Mouse (Mus musculus) forebrain, embryonic 12.5 days (tissue): ENCODE measurements around the gene Tor3a. TPM values are rescaled to one million over a fixed set of nuclear protein-coding genes. Genes with fewer than 3 reads are reported as not detected.
A peak's percentile ranks its signal among the peaks of the same experiment; 100 is the strongest.

Source experiments
- ATAC-seq: fragments of 200-750 bp; cut with Nextera tagmentation; 2 replicates; pipeline ENCODE4 v1.8.0; 2017; ENCODE audit warnings: moderate TSS enrichment; ENCODE audit not compliant: low FRiP score
- H3K27ac ChIP-seq: fragments of 300-500 bp; sonication (generic); 2 replicates; pipeline ENCODE4 v1.5.1; 2016; ENCODE audit warnings: mild to moderate bottlenecking
- H3K27me3 ChIP-seq: fragments of 300-500 bp; sonication (generic); 2 replicates; pipeline ENCODE4 v1.6.1; 2016; ENCODE audit warnings: mild to moderate bottlenecking
- H3K36me3 ChIP-seq: fragments of 300-500 bp; sonication (generic); replicated peaks from 2 replicates; pipeline ENCODE4 v1.6.1; 2016; ENCODE audit warnings: mild to moderate bottlenecking
- H3K4me1 ChIP-seq: fragments of 300-500 bp; sonication (generic); 2 replicates; pipeline ENCODE4 v1.6.1; 2016
- H3K4me2 ChIP-seq: fragments of 300-500 bp; sonication (generic); 2 replicates; pipeline ENCODE4 v1.6.1; 2016; ENCODE audit warnings: mild to moderate bottlenecking, moderate library complexity
- H3K4me3 ChIP-seq: fragments of 300-500 bp; sonication (generic); replicated peaks from 2 replicates; pipeline ENCODE4 v1.5.1; 2016; ENCODE audit warnings: mild to moderate bottlenecking
- H3K9ac ChIP-seq: fragments of 300-500 bp; sonication (generic); 2 replicates; pipeline ENCODE4 v1.6.1; 2016; ENCODE audit warnings: mild to moderate bottlenecking
- H3K9me3 ChIP-seq: fragments of 300-500 bp; sonication (generic); 2 replicates; pipeline ENCODE4 v1.6.1; 2016
- WGBS: fragments of 180-500 bp; shearing (Covaris S2); methylation state at CpG from one replicate; pipeline ENCODE4 v1.1.7; 2016; 5-methylcytosine and 5-hydroxymethylcytosine counted together
- polyA plus RNA-seq: library from polyadenylated mRNA; unstranded; fragments of >200 nt; fragmentation: Nextera tagmentation; extraction: Ambion mirVana; gene quantifications from 2 replicates; pipeline ENCODE4 v1.2.1, GENCODE M21; 2016

Gene Tor3a
- polyA plus RNA-seq, 1 experiment from 2014 or later = 4.1 TPM

- H3K4me1 ChIP-seq = peaks cover 18% of the 10 kb centered on the region
- no peaks in the 10 kb centered on the region for H3K9me3 ChIP-seq
- WGBS = 73% methylated on average over 13 of the region's 13 CpGs
- H3K4me3 ChIP-seq = no peak overlapping the region
- no peak overlapping the region for H3K9ac ChIP-seq
- no peak for ATAC-seq
- no peak overlapping the region for H3K4me2 ChIP-seq
- H3K36me3 ChIP-seq = peaks cover 34% of the 10 kb centered on the region
- H3K27me3 ChIP-seq = no peaks in the 10 kb centered on the region
- H3K27ac ChIP-seq = no peak overlapping the region
These were observed 29.2 kb downstream of the Tor3a start for GRCm38 (mm10) chr1:156644780-156645523.

- no peak overlapping the region for H3K27ac ChIP-seq
- no peak overlapping the region for H3K9ac ChIP-seq
- no peak overlapping the region for H3K4me2 ChIP-seq
- no peaks in the 10 kb centered on the region for H3K27me3 ChIP-seq
- WGBS = 39% methylated on average over 10 of the region's 10 CpGs
- peaks cover 18% of the 10 kb centered on the region for H3K4me1 ChIP-seq
- no peak for ATAC-seq
- H3K4me3 ChIP-seq = no peak overlapping the region
- H3K36me3 ChIP-seq = peaks cover 40% of the 10 kb centered on the region
- no peaks in the 10 kb centered on the region for H3K9me3 ChIP-seq
These were observed 30.1 kb downstream of the Tor3a start for GRCm38 (mm10) chr1:156644061-156644460.

GRCm38 (mm10) chr1:156642813-156643212, 31.3 kb downstream of the Tor3a start:
- no peaks in the 10 kb centered on the region for H3K9me3 ChIP-seq
- no peak overlapping the region for H3K27ac ChIP-seq
- 63% methylated on average over 12 of the region's 12 CpGs for WGBS
- H3K4me2 ChIP-seq = no peak overlapping the region
- ATAC-seq = no peak
- H3K36me3 ChIP-seq = peaks cover 40% of the 10 kb centered on the region
- H3K4me1 ChIP-seq = peaks cover 18% of the 10 kb centered on the region
- no peak overlapping the region for H3K9ac ChIP-seq
- no peak overlapping the region for H3K4me3 ChIP-seq
- H3K27me3 ChIP-seq = no peaks in the 10 kb centered on the region

GRCm38 (mm10) chr1:156641808-156642207, 32.3 kb downstream of the Tor3a start:
- Histone ChIP-seq H3K4me3 (no peak overlapping the region), H3K27me3 (no peaks in the 10 kb centered on the region), H3K36me3 (peaks cover 43% of the 10 kb centered on the region), H3K27ac (no peak overlapping the region), H3K9me3 (no peaks in the 10 kb centered on the region), H3K4me2 (no peak overlapping the region), H3K9ac (no peak overlapping the region), H3K4me1 (peaks cover 18% of the 10 kb centered on the region)
- WGBS = 94% methylated on average over 10 of the region's 10 CpGs
- no peak for ATAC-seq

GRCm38 (mm10) chr1:156640577-156640976, 33.6 kb downstream of the Tor3a start:
- ATAC-seq = no peak
- Histone ChIP-seq H3K9me3 (no peaks in the 10 kb centered on the region), H3K4me3 (no peak overlapping the region), H3K9ac (no peak overlapping the region), H3K27me3 (no peaks in the 10 kb centered on the region), H3K36me3 (peaks cover 52% of the 10 kb centered on the region), H3K27ac (no peak overlapping the region), H3K4me1 (peaks cover 18% of the 10 kb centered on the region), H3K4me2 (no peak overlapping the region)
- WGBS = 80% methylated on average over 4 of the region's 4 CpGs

- H3K4me3 ChIP-seq = no peak overlapping the region
- H3K36me3 ChIP-seq = peaks cover 60% of the 10 kb centered on the region
- no peaks in the 10 kb centered on the region for H3K9me3 ChIP-seq
- no peak overlapping the region for H3K9ac ChIP-seq
- H3K4me2 ChIP-seq = no peak overlapping the region
- WGBS = 88% methylated on average over 5 of the region's 5 CpGs
- H3K4me1 ChIP-seq = peaks cover 13% of the 10 kb centered on the region
- no peak for ATAC-seq
- no peak overlapping the region for H3K27ac ChIP-seq
- no peaks in the 10 kb centered on the region for H3K27me3 ChIP-seq
These were observed 34.7 kb downstream of the Tor3a start for GRCm38 (mm10) chr1:156639455-156639854.

- no peak overlapping the region for H3K27ac ChIP-seq
- H3K9ac ChIP-seq = no peak overlapping the region
- no peaks in the 10 kb centered on the region for H3K27me3 ChIP-seq
- no peak overlapping the region for H3K4me2 ChIP-seq
- H3K36me3 ChIP-seq = peaks cover 61% of the 10 kb centered on the region
- no peaks in the 10 kb centered on the region for H3K9me3 ChIP-seq
- no peak for ATAC-seq
- WGBS = 86% methylated on average over 2 of the region's 2 CpGs
- no peak overlapping the region for H3K4me3 ChIP-seq
- H3K4me1 ChIP-seq = no peaks in the 10 kb centered on the region
These were observed 39.0 kb downstream of the Tor3a start for GRCm38 (mm10) chr1:156635148-156635547.

GRCm38 (mm10) chr1:156633095-156633494, 41.1 kb downstream of the Tor3a start:
- Histone ChIP-seq H3K27ac (no peak overlapping the region), H3K9me3 (no peaks in the 10 kb centered on the region), H3K4me2 (no peak overlapping the region), H3K9ac (no peak overlapping the region), H3K27me3 (no peaks in the 10 kb centered on the region), H3K4me3 (no peak overlapping the region), H3K36me3 (peaks cover 58% of the 10 kb centered on the region), H3K4me1 (no peaks in the 10 kb centered on the region)
- ATAC-seq = 0 out of 2 replicates have a peak, but pooled peaks have one; percentile 44
- 79% methylated on average over 10 of the region's 10 CpGs for WGBS

- Histone ChIP-seq H3K4me1 (no peaks in the 10 kb centered on the region), H3K27me3 (no peaks in the 10 kb centered on the region), H3K4me3 (no peak overlapping the region), H3K36me3 (peaks cover 50% of the 10 kb centered on the region), H3K4me2 (no peak overlapping the region), H3K9ac (no peak overlapping the region), H3K27ac (no peak overlapping the region), H3K9me3 (no peaks in the 10 kb centered on the region)
- no peak for ATAC-seq
These were observed 43.2 kb downstream of the Tor3a start for GRCm38 (mm10) chr1:156630965-156631364.

- ATAC-seq = no peak
- no peaks in the 10 kb centered on the region for H3K4me1 ChIP-seq
- H3K9ac ChIP-seq = no peak overlapping the region
- WGBS = 96% methylated on average over 8 of the region's 8 CpGs
- H3K27me3 ChIP-seq = no peaks in the 10 kb centered on the region
- H3K9me3 ChIP-seq = no peaks in the 10 kb centered on the region
- no peak overlapping the region for H3K4me2 ChIP-seq
- H3K27ac ChIP-seq = no peak overlapping the region
- H3K4me3 ChIP-seq = no peak overlapping the region
- peaks cover 51% of the 10 kb centered on the region for H3K36me3 ChIP-seq
These were observed 44.2 kb downstream of the Tor3a start for GRCm38 (mm10) chr1:156629984-156630383.

GRCm38 (mm10) chr1:156626729-156627128, 47.4 kb downstream of the Tor3a start:
- 79% methylated on average over 4 of the region's 4 CpGs for WGBS
- Histone ChIP-seq H3K4me1 (no peaks in the 10 kb centered on the region), H3K4me2 (no peak overlapping the region), H3K9ac (no peak overlapping the region), H3K36me3 (peaks cover 35% of the 10 kb centered on the region), H3K27me3 (no peaks in the 10 kb centered on the region), H3K27ac (no peak overlapping the region), H3K4me3 (no peak overlapping the region), H3K9me3 (no peaks in the 10 kb centered on the region)
- ATAC-seq = no peak

GRCm38 (mm10) chr1:156624231-156624630, 49.9 kb downstream of the Tor3a start:
- Histone ChIP-seq H3K4me1 (peaks cover 4% of the 10 kb centered on the region; the same call in 1 of the 2 replicates), H3K27ac (no peak overlapping the region), H3K9ac (no peak overlapping the region), H3K4me2 (no peak overlapping the region), H3K36me3 (peaks cover 19% of the 10 kb centered on the region; the same call in 1 of the 2 replicates), H3K9me3 (no peaks in the 10 kb centered on the region), H3K27me3 (no peaks in the 10 kb centered on the region), H3K4me3 (no peak overlapping the region)
- 86% methylated on average over 1 of the region's 1 CpGs for WGBS
- ATAC-seq = no peak

- 87% methylated on average over 3 of the region's 3 CpGs for WGBS
- no peaks in the 10 kb centered on the region for H3K27me3 ChIP-seq
These were observed 53.2 kb downstream of the Tor3a start for GRCm38 (mm10) chr1:156620951-156621350.

More at GRCm38 (mm10) chr1:156620951-156621350, 53.2 kb downstream of the Tor3a start:
- H3K4me1 ChIP-seq = peaks cover 17% of the 10 kb centered on the region
- H3K36me3 ChIP-seq = peaks cover 17% of the 10 kb centered on the region; the same call in 1 of the 2 replicates
- ATAC-seq = no peak
- no peaks in the 10 kb centered on the region for H3K9me3 ChIP-seq
- no peak overlapping the region for H3K4me3 ChIP-seq
- no peak overlapping the region for H3K9ac ChIP-seq
- H3K4me2 ChIP-seq = no peak overlapping the region
- H3K27ac ChIP-seq = no peak overlapping the region
